Mouse (Mus musculus): ENCODE results near the gene Ablim1.

The Ablim1 gene

GRCm38 (mm10) chr19:57188553-57188952 lies 126.2 kb downstream of the Ablim1 start:
- DNase-seq (ENCODE audit: low read depth), result no peak

DNA sequence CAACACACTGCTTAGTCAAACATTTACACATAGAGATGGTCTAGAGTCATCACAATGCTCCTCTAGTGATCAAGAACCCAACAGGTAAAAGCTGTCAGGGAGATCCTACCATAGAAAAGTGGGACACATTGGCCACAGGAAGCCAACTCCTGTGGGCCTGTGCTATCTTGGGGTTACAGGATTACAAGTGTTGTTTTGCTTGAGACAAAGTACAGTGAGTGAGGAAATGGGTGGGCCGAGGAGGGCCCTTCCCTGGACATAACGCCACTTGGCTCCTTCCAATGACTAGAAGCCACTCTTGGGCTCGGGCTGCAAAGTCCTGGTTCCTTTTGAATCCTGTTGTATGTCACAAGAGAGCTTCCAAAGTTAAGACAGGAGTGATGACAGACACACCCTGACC lies 129.7 kb downstream of the Ablim1 start:
- no peak for DNase-seq (ENCODE audit: low read depth)

DNA sequence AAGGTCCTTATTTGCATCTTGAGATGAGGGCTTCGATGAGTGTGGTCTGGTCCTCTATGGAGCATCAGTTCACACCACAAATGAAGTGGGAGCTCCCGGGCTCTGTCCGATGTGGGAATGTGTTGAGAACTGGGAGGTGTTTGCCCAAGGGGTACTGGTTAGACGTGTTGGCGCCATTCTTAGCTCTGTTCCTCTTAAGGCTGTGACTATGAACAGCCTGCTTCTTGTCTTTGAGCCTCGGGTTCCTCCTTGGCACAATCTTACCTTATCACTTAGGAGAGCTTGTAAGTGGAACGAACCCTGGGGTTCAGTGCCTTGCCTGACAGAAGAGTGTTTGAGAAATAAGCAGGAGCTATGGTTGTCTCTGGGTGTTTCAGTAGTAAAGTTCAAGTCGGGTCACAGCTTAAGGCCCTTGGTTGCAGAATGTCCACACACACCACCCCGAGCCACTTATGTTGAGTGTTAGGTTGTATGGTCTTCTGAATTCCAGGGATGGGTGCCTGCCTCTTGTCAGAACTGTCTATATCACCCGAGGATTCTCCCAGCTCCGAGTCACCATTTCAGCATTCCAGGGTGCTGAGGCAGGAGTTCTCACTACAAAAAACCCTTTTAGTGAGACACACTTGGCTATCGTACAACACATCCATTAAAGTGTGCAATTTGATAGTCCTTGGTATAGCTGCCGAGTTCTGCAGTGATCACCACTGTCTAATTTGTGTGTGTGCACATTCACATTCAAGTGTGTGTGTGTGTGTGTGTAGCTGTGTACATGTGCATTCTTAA lies 131.6 kb downstream of the Ablim1 start:
- DNase-seq (ENCODE audit: low read depth), result peak; percentile 60

GRCm38 (mm10) chr19:57181852-57182528 lies 132.7 kb downstream of the Ablim1 start:
- DNase-seq (ENCODE audit: low read depth), result no peak

DNA sequence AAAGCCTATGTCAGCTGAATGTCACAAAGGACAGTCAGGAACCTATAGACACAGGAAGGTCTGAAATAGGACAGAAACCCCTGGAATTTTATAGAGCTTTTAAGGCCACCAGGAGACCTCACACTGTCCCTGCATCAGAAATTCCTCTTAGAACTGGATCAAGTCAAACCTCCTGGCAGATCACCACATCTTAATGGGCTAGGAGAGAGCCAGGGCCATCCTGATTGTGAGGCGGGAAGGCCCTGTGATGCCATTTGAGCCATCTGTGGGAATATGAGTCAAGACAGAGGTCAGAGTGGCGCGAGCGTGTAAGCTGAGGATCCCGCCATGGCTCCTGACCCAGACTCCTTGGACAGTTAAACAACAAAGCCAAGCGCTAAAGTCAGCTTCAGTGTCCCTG lies 133.4 kb downstream of the Ablim1 start:
- DNase-seq (ENCODE audit: low read depth), result no peak

GRCm38 (mm10) chr19:57180908-57181307 lies 133.8 kb downstream of the Ablim1 start:
- no peak for DNase-seq (ENCODE audit: low read depth)

- DNase-seq (ENCODE audit: low read depth), result no peak
Measured at GRCm38 (mm10) chr19:57180333-57180732, 134.4 kb downstream of the Ablim1 start.

DNA sequence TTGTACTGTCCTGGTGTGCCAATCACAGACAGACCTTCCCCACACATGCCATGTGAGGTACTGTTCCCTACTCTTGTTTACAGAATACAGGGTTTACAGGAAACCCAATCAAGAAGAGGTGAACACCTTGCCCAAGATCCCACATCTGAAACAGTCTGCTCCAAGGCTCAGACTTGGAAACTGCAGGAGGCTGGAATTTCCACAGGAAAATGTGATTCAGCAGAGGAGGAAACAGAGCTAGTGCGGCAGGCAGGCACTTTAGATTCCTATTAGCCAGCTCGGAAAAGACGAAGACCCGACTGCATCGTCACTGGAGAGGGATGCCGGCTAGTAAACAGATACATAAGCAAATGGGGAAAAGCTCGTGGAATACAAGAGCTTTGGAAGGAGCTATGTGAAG lies 135.4 kb downstream of the Ablim1 start:
- DNase-seq (ENCODE audit: low read depth), result no peak

DNA sequence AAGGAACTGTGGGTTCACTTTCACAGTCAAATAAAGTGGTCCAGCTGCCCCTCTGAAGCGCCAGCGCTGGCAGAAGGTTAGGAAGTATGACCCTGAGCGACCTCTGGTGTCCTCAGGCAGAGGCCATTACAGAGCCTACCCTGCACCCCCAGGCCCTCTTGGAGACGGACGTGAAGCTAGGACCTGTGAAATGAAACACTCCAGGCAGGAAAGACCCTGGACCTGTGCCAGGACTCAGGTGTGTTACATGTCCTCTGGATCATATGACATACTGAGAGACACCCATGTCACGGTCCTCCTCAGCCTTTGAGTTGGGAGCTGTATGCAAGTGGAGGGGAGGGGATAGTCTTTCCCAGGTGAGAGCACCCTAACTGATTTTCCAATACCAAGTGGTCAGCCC lies 137.4 kb downstream of the Ablim1 start:
- DNase-seq (ENCODE audit: low read depth), result no peak

GRCm38 (mm10) chr19:57175077-57175476 lies 139.6 kb downstream of the Ablim1 start:
- DNase-seq (ENCODE audit: low read depth), result no peak

DNA sequence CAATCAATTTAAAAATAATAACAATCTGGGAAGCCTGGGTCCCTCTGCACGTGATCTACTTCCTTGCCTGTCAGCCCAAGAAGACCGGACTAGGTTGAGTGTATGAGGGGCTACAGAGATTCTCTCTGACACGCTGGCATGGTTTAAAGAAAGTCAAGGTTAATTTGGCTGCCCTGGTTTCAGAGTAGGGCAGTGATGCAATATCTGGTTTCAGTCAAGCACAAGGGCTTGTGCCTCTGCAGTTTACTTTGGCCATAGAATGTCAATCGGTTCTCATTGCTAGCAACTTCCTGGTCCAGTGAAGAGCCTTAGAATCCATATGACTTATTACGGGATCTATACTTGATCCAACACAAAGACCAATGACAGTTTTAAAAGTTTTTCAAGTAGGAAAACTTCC lies 140.2 kb downstream of the Ablim1 start:
- no peak for DNase-seq (ENCODE audit: low read depth)

GRCm38 (mm10) chr19:57174045-57174444 lies 140.7 kb downstream of the Ablim1 start:
- no peak for DNase-seq (ENCODE audit: low read depth)

GRCm38 (mm10) chr19:57172321-57172720 lies 142.4 kb downstream of the Ablim1 start:
- no peak for DNase-seq (ENCODE audit: low read depth)

GRCm38 (mm10) chr19:57170880-57171279 lies 143.8 kb downstream of the Ablim1 start:
- no peak for DNase-seq (ENCODE audit: low read depth)

- no peak for DNase-seq (ENCODE audit: low read depth)
Measured at GRCm38 (mm10) chr19:57169485-57169884, 145.2 kb downstream of the Ablim1 start.

DNA sequence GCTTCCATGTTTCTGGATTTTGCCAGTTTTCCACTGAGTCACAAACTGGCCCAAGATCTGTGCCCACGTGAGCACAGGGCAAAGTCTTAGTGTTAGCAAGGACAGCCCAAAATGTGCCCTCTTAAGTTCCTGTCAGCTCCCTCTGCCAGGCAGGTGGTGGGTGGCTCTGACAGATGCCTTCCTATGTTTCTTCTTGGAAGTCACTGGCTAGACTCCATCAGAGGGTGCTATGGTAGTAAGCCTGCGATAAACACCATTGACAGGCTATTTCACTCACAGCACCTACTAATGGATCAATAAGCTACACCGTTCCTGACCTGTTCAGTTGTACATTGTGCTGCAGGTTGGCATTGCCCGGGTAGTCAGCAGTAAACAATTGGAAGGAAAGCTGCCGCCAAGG lies 147.0 kb downstream of the Ablim1 start:
- no peak for DNase-seq (ENCODE audit: low read depth)

DNA sequence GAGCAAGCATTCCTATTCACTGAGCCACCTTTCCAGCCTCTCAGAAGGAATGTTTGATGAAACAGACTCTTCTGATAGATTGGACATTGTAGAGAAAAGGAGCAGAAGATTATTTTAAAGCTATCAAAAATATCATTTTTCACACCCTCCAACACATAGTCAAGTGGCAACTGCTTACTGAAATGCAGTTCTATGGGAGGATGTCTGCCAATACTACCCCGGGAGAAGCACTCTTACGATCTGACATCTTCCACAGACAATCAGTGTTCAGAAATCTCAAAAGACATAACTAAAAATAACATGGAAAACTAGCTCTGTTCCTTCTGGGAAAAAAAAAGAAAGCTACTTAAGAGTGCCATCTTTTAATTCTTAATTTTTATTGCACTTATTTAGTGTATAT lies 149.8 kb downstream of the Ablim1 start:
- DNase-seq (ENCODE audit: low read depth), result no peak

DNA sequence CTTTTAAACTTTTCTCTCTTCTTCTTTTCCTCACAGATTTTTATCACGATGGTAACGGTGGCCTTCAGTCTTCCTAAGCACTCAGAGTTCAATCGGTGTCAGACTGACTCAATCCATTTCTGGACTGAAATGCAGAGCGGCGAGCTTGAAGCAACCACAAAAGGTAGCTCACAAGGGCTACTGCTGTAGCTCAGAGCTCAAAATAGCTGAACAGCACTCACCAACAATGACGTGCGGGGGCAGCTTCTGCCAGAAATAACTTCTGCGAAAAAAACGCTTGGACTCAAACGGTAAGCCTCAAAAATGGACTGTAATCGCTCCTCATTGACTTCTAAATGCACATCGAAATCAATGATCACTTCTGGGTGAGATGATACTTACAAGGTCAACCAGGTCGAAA lies 151.4 kb downstream of the Ablim1 start:
- no peak for DNase-seq (ENCODE audit: low read depth)

GRCm38 (mm10) chr19:57161978-57162727 lies 152.6 kb downstream of the Ablim1 start:
- DNase-seq (ENCODE audit: low read depth), result no peak

GRCm38 (mm10) chr19:57161010-57161660 lies 153.6 kb downstream of the Ablim1 start:
- peak; percentile 76 for DNase-seq (ENCODE audit: low read depth)

GRCm38 (mm10) chr19:57157731-57158343 lies 156.9 kb downstream of the Ablim1 start:
- peak; percentile 46 for DNase-seq (ENCODE audit: low read depth)
